Mouse (Mus musculus) ES-E14 (cell line): ENCODE results near the gene Fbxo28.

Experiments
- CHD2 ChIP-seq: IDR thresholded peaks from 2 replicates; pipeline ENCODE4 v1.6.1; 2014; ENCODE audit warnings: mild to moderate bottlenecking, low read depth, low read length, inconsistent platforms
- HCFC1 ChIP-seq: IDR thresholded peaks from 2 replicates; pipeline ENCODE4 v1.6.1; 2012; ENCODE audit warnings: low read length, inconsistent platforms, borderline replicate concordance; ENCODE audit not compliant: insufficient read depth
- MAFK ChIP-seq: IDR thresholded peaks from 2 replicates; pipeline ENCODE4 v1.6.1; 2014; ENCODE audit warnings: mild to moderate bottlenecking, low read depth, low read length, inconsistent platforms; ENCODE audit not compliant: insufficient read depth
- ZC3H11A ChIP-seq: IDR thresholded peaks from 2 replicates; pipeline ENCODE4 v1.6.1; 2012; ENCODE audit warnings: low read depth, mild to moderate bottlenecking, inconsistent platforms, low read length, borderline replicate concordance

GRCm38 (mm10) chr1:182302916-182303315 is 38.5 kb downstream of the Fbxo28 start:
- no peak for TF ChIP-seq ZC3H11A
- no peak for TF ChIP-seq CHD2
- no peak for TF ChIP-seq HCFC1
- TF ChIP-seq MAFK = no peak
